Mouse (Mus musculus) midbrain, embryonic 10.5 days (tissue): Measurements from ENCODE around the gene Ovca2. TPM values are rescaled to one million over a fixed set of nuclear protein-coding genes. Genes with fewer than 3 reads are reported as not detected.

Source experiments
- DNase-seq: peaks from one replicate; pipeline ENCODE4 v3.0.0-alpha.2; 2017; ENCODE audit warnings: low spot score
- H3K27ac ChIP-seq: fragments of 300-500 bp; sonication (generic); replicated peaks from 2 replicates; pipeline ENCODE4 v1.5.1; 2016; ENCODE audit warnings: mild to moderate bottlenecking
- H3K27me3 ChIP-seq: fragments of 300-500 bp; sonication (generic); 2 replicates; pipeline ENCODE4 v1.6.1; 2016; ENCODE audit warnings: low read depth, mild to moderate bottlenecking; ENCODE audit not compliant: poor library complexity, severe bottlenecking
- H3K36me3 ChIP-seq: fragments of 300-500 bp; sonication (generic); 2 replicates; pipeline ENCODE4 v1.6.1; 2016; ENCODE audit warnings: mild to moderate bottlenecking, moderate library complexity
- H3K4me1 ChIP-seq: fragments of 300-500 bp; sonication (generic); 2 replicates; pipeline ENCODE4 v1.6.1; 2016
- H3K4me3 ChIP-seq: fragments of 300-500 bp; sonication (generic); 2 replicates; pipeline ENCODE4 v1.5.1; 2016; ENCODE audit warnings: mild to moderate bottlenecking, moderate library complexity
- H3K9me3 ChIP-seq: fragments of 300-500 bp; sonication (generic); replicated peaks from 2 replicates; pipeline ENCODE4 v1.6.1; 2016; ENCODE audit warnings: mild to moderate bottlenecking
- WGBS: fragments of 180-500 bp; shearing (Covaris S2); methylation state at CpG from one replicate; pipeline ENCODE4 v1.1.7; 2016; 5-methylcytosine and 5-hydroxymethylcytosine counted together
- polyA plus RNA-seq: library from polyadenylated mRNA; unstranded; fragments of >200 nt; fragmentation: Nextera tagmentation; extraction: Ambion mirVana; gene quantifications from 2 replicates; pipeline ENCODE4 v1.2.1, GENCODE M21; 2016

The Ovca2 gene
- polyA plus RNA-seq, 1 experiment from 2014 or later, result 33.5 TPM

DNA sequence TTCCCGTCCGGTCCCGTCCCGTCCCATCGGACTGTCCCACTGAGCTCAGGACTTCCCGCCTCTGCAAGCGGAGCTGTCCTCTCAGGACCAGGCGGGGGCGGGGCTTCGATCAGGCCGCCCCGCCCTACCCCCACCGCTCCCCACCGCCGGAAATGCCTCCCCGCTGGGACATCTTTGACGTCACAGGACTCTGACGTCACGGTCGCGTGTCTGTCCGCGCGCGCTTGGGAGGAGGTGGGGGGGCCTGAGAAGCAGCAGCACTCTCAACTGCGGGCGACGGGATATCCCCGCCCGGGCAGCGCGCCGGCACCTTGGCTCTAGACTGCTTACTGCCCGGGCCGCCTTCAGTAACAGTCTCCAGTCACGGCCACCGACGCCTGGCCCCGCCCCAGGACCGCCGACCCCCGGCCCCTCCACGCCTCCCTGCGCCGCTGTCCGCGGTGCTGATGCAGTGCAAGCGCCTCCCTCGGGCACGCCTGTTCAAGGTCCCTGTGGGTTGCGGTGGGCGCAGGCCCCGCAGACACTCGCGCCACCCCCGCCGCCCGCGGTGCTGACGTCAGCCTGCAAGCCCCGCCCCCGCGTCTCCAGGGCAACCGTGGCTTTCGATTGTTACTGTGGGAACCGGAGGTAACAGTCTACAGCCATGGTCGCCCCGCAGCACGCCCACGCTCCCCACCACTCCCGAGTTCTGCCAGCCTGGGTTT is 5.4 kb downstream of the Ovca2 start:
- peaks cover 18% of the 10 kb centered on the region for H3K36me3 ChIP-seq
- no peaks in the 10 kb centered on the region for H3K9me3 ChIP-seq
- peak; percentile 87 for DNase-seq
- peaks cover 71% of the 10 kb centered on the region for H3K4me1 ChIP-seq
- under 1% methylated on average over 71 of the region's 71 CpGs for WGBS
- H3K4me3 ChIP-seq, result peak overlapping the region; percentile 79
- H3K27ac ChIP-seq, result peak overlapping the region; percentile 78
- peaks cover 76% of the 10 kb centered on the region for H3K27me3 ChIP-seq

- Histone ChIP-seq H3K4me1 (peaks cover 71% of the 10 kb centered on the region), H3K27me3 (peaks cover 84% of the 10 kb centered on the region), H3K27ac (peak overlapping the region; percentile 78; the same call in 1 of the 2 replicates), H3K36me3 (peaks cover 12% of the 10 kb centered on the region), H3K4me3 (peak overlapping the region; percentile 79), H3K9me3 (no peaks in the 10 kb centered on the region)
- WGBS, result under 1% methylated on average over 74 of the region's 75 CpGs
- DNase-seq, result peak; percentile 52
Observed at GRCm38 (mm10) chr11:75172151-75173094, 6.2 kb downstream of the Ovca2 start.

DNA sequence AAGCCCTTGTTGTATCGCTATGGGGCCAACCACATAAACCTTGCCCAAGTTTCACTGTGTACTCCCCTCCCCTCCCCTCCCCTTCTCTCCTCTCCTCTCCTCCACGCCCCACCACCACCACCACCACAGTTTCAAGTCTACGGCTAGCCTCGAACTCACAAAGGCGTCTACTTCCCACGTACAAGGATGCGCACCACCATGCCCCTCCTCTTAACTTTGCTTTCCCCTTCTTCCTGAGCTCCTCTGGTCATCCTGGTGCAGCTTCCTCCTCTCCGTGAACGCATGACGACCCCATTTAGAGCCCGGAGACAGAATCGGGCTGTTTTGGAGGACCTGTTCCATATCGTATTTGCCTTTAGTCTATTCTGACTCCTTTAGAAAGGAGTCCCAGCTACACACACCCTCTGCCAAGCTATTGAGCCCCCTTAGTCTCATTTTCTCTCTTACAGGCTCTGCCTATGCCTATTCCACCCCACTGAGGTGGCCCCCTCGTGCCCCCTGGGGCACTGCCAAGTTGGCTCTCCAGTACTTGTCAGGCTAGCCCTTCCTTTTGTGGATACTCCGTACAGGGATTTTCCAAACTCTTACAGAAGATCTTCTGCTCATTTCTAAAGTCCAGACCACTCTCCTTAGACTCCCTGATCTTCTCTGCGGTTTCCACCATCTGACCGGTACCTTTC is 7.3 kb downstream of the Ovca2 start:
- H3K27me3 ChIP-seq, result peaks cover 93% of the 10 kb centered on the region
- H3K4me1 ChIP-seq, result peaks cover 78% of the 10 kb centered on the region
- no peak overlapping the region for H3K27ac ChIP-seq
- DNase-seq, result peak; percentile 28
- peaks cover 2% of the 10 kb centered on the region for H3K36me3 ChIP-seq
- H3K9me3 ChIP-seq, result no peaks in the 10 kb centered on the region
- peak overlapping the region; percentile 79 for H3K4me3 ChIP-seq
- WGBS, result 4% methylated on average over 17 of the region's 17 CpGs

DNA sequence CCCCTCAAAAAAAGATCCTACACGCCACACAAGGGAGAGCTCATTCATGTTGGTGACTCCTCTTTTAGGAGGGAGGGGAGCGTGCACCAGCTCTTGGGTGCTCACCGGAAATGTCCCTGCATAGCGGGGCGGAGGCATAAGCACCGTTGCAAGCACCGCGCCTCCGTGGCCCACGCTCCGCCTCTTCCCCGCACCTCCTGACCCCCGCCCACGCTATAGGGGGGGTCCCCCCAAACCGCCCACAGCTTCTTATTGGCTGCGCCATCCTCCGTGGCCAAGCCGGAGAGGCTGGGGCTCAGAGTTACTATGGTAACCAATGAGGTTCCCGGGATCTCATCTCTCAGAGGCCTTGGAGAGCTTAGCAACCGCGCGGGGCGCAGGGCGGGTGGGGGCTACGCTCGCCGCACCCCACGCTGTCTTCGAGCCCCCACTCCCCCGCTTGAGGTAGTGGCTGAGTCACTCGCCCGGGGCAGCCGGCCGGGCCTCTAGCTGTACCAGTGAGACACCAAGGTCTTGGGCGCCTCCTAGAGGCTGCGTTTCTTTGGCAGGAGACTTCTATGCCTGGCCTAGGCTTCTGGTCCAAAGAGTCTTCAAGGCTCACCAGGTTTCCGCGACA is 8.4 kb downstream of the Ovca2 start:
- WGBS, result under 1% methylated on average over 38 of the region's 38 CpGs

DNA sequence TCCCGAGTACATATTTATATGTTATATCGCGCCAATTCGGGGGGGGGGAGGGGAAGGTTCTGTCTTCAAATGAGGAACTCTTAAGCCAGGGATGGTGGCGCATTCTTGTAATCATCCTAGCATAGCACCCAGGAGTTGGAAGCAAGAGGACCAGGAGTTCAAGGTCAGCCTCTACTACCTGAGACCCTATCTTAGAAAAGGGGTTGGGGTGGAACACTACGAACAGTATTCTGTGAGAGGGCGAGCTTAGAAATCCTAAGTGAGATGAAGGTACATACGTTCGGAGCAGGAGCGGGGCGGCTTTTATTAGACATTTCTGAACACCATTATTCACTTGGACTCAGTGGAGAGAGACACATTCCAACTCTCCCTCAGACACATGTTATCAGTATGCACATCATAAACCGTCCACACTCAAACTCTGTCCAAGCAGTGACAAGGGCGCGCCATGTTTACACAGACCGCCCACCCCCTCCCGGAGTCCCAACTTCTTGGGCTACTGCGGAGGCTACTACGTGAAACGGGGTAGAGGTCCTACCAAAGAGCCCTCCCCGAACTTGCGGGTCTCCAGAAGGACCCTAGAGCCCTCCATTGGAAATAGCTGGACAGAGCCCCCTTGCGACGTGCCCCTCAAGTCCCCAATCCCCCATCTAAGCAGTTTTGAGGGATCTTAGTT is 9.1 kb downstream of the Ovca2 start, which contains the start of gene Hic1:
Gene Hic1, minus strand, starts transcription at position 115 of the 676 bp plus-strand sequence.
- H3K4me3 ChIP-seq, result peak within 1 kb of the TSS; percentile 58
- H3K27ac ChIP-seq, result peak within 1 kb of the TSS; percentile 13; the same call in 1 of the 2 replicates
- 5% methylated on average over 23 of the region's 23 CpGs for WGBS

More for the DNA sequence above, 8.4 kb downstream of the Ovca2 start:
- Histone ChIP-seq H3K9me3 (no peaks in the 10 kb centered on the region), H3K27me3 (peaks cover 93% of the 10 kb centered on the region), H3K27ac (no peak overlapping the region; the same call in 1 of the 2 replicates), H3K4me3 (peak overlapping the region; percentile 58), H3K4me1 (peaks cover 89% of the 10 kb centered on the region), H3K36me3 (no peaks in the 10 kb centered on the region)
- DNase-seq, result peak; percentile 86

GRCm38 (mm10) chr11:75168590-75169361 is 9.9 kb downstream of the Ovca2 start:
- peak overlapping the region; percentile 13; the same call in 1 of the 2 replicates for H3K27ac ChIP-seq
- peaks cover 87% of the 10 kb centered on the region for H3K4me1 ChIP-seq

More for the DNA sequence above, 9.1 kb downstream of the Ovca2 start, which contains the start of gene Hic1:
- Histone ChIP-seq H3K27me3 (peaks cover 94% of the 10 kb centered on the region), H3K4me1 (peaks cover 91% of the 10 kb centered on the region), H3K9me3 (no peaks in the 10 kb centered on the region), H3K36me3 (no peaks in the 10 kb centered on the region)
- peak; percentile 23 for DNase-seq

DNA sequence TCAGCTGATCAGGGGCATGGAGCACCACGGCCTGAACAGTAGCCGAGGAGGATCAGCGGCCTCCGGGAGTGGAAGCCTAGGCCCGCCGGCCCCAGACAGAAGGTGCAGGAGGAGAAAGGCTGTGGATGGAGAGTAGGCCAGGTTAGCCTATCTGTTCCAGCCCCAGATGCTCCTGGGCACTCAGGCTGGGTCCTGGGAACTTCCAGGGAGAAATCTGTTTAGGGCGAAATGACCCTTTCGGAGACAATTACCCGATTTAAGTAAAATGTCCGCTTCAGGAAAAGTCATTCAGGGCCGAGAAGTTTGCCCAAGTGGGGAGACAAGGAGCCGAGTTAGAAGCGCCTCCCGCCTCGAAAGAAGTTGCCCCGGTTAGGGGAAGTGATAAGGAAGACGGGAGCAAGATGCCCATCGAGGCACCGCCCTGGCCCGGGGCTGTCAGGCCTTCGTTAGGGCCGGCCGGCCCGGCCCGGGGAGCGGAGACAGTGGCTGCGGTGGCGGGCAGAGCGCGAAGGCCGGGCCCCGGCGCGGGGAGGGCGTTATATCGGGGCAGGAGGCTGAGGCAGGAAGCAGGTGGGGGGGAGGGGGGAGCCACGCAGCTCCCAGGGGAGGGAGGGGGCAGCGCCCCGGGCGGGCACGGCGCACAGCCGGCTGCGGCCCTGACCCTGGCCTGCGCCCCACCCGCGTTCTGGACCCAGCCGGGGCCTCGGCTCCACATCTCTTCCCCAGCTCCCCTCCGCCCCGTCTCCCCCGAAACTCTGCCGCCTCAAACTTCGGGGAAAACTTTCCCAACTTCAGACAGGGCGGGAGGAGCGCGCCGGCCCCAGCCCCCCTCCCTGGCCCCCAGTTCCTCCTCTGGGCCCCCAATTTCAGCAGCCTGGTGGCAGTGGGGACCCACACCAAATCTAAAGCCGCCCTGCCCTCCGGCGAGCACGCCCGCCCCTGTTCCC is 10.7 kb downstream of the Ovca2 start:
- peaks cover 8% of the 10 kb centered on the region for H3K36me3 ChIP-seq
- no peaks in the 10 kb centered on the region for H3K9me3 ChIP-seq
- H3K4me1 ChIP-seq, result peaks cover 78% of the 10 kb centered on the region
- peak overlapping the region; percentile 13; the same call in 1 of the 2 replicates for H3K27ac ChIP-seq
- peaks cover 100% of the 10 kb centered on the region for H3K27me3 ChIP-seq
- 2% methylated on average over 58 of the region's 63 CpGs for WGBS
- H3K4me3 ChIP-seq, result peak overlapping the region; percentile 58
- DNase-seq, result peak; percentile 40

More at GRCm38 (mm10) chr11:75168590-75169361, 9.9 kb downstream of the Ovca2 start:
- WGBS, result under 1% methylated on average over 83 of the region's 83 CpGs
- Histone ChIP-seq H3K4me3 (peak overlapping the region; percentile 58), H3K27me3 (peaks cover 100% of the 10 kb centered on the region), H3K9me3 (no peaks in the 10 kb centered on the region), H3K36me3 (no peaks in the 10 kb centered on the region)
- DNase-seq, result peak; percentile 78

- WGBS, result 2% methylated on average over 68 of the region's 68 CpGs
- H3K4me3 ChIP-seq, result peak overlapping the region; percentile 58
- H3K9me3 ChIP-seq, result no peaks in the 10 kb centered on the region
- peaks cover 69% of the 10 kb centered on the region for H3K4me1 ChIP-seq
- no peak overlapping the region for H3K27ac ChIP-seq
- H3K36me3 ChIP-seq, result peaks cover 14% of the 10 kb centered on the region
- DNase-seq, result peak; percentile 60
- peaks cover 99% of the 10 kb centered on the region for H3K27me3 ChIP-seq
Observed at GRCm38 (mm10) chr11:75166861-75167642, 11.6 kb downstream of the Ovca2 start.

DNA sequence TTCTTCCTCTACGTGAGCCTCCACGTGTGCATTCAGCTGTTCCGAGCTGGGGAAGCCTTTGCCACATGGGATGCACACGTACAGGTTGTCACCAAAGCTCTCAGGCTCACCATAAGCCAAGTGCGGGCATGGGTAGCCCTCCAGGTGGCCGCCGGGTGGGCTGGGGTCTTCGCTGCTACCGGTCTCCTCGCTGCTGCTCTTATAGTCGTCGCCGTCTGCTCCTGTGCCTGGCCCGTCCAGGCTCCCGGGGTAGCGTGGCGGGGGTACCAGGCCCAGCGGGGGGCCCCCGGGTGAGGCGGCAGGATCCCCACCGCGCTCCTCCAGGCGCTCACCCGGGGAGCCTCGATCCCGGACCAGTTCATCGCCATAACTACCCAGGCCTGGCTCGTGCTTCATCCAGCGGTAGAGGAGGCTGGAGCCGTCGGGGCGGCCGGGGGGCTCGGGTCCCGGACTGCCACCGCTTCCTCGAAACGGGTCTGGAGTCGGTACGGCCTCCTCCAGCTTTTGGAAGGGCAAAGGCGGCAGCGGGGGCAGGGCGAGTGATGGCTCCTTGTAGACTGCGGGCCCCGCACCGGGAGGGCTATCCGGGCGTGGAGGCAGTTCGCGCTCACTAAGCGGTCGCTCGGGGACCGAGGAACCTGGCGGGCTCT is 12.3 kb downstream of the Ovca2 start:
- 2% methylated on average over 55 of the region's 55 CpGs for WGBS
- peak overlapping the region; percentile 58 for H3K4me3 ChIP-seq
- H3K27ac ChIP-seq, result no peak overlapping the region; the same call in 1 of the 2 replicates
- peaks cover 91% of the 10 kb centered on the region for H3K27me3 ChIP-seq
- peak; percentile 35 for DNase-seq
- H3K9me3 ChIP-seq, result no peaks in the 10 kb centered on the region
- peaks cover 20% of the 10 kb centered on the region for H3K36me3 ChIP-seq
- peaks cover 63% of the 10 kb centered on the region for H3K4me1 ChIP-seq
